Mouse (Mus musculus) lung, postnatal 4 days (tissue): ENCODE data around the gene Pdzk1.

Experiments
- DNase-seq, 2 experiments: peaks; one replicate each; pipeline ENCODE4 v3.0.0; 2021

Pdzk1 gene

DNA sequence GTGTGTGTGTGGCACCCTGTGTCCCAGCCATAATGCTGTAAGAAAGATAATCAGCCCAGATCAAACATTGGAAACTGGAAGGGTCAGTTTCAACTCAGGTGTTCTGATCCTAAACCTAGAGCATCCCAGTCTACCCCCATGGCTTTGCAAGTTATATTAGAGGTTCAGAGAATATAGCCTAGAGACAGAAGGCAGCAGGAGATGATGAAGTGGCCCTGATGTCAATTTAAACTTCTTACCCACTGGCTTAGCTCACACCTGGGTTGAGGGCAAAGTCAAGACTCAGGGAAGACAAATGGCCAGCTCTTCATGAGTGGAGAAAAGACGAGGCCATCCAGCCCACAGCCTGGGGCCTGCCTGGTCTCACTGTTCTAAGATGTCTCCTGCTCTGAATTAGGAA lies at the start of gene Pdzk1, which contains the start of gene Cd160:
Pdzk1 (plus strand) TSS at position 301 of the 400 bp plus-strand sequence.
Cd160 (minus strand) TSS at position 368 of the 400 bp plus-strand sequence.
- no peak for DNase-seq

DNA sequence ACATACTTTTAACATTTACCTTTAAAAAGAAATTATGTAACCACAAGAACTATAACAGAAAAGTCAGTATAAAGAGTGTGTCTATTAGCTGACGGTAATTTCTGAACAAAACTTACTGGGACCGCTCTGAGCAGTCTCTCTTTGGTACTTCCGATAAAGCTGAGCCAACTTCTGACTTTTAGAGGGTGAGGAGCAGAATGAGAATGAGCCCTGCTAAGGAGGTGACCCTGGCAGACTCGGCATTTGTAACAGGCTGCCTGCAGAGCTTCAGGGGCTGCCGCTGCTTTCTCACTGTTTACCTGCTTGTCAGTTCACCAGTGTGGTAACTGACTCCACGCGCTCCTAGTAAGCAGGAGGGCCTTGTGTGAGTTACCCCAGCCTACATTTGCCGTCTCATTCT lies 46.8 kb upstream of the Pdzk1 start:
- no peak for DNase-seq

DNA sequence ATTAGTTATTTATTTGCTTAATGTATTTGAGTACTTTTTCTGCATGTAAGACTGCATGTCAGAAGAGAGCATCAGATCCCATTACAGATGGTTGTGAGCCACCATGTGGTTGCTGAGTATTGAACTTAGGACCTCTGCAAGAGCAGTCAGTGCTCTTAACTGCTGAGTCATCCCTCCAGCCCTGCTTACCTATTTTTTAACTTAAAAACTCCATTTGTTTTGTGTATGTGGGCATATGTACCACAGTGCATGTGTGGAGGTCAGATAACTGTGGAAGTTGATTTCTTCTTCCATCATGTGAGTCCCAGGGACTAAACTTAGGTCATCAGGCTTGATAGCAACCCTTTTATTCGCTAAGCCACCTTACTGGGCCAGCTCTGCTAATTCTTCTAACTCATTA lies 41.3 kb upstream of the Pdzk1 start:
- no peak for DNase-seq

DNA sequence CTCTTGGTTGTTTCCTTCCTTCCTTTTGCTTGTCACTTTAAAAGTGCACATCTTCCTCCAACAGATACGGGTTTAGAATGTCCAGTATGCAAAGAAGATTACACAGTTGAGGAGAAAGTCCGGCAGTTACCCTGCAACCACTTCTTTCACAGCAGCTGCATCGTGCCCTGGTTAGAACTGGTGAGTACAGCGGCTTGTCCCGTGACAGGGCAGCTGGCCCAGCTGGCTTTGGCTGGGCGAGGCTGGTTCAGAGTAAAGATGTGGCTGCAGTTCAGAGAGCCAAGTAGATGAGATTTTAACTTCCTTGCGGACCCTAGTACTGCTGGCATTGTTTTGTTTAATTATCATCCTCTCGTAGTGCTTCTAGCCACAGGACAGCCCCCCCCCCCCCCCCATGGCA lies 40.6 kb upstream of the Pdzk1 start:
- no peak for DNase-seq

DNA sequence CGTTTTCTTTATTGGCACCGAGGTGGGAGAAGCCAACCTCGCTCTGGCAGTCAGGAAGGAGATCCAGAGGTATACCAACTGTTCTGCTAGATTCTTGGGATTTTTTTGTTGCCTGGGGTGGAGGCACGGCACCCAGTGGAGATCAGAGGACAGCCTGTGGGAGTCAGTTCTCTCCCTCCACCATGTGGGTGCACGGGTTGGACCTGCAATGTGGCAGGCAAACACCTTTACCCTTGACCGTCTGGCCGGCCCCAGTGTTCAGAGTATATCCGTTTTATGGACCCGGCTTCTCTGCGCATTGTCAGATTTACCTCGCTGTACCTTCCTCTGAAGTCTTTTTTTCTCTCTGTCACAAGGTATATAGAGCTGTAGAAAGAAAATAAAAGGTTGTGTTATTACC lies 28.8 kb upstream of the Pdzk1 start:
- no peak for DNase-seq

DNA sequence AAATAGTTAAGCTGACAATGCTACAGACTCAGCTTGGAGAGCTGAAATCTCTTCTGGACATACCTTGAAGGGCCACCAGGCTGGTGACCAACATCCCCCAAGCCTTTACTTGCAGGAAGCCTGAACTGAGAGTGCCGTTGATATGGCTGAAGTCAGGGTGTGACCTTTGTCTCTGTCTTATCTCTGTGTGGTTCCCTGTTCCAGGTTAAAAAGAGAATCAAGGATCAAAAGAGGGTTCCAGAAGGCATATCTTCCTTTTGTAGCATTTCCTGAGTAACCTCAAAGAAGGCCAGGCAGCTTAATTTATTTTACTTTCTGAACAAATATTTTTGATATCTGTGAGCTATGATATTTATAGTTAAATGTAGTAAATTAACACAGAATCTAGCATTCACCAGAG lies 26.9 kb upstream of the Pdzk1 start:
- DNase-seq, result no peak

DNA sequence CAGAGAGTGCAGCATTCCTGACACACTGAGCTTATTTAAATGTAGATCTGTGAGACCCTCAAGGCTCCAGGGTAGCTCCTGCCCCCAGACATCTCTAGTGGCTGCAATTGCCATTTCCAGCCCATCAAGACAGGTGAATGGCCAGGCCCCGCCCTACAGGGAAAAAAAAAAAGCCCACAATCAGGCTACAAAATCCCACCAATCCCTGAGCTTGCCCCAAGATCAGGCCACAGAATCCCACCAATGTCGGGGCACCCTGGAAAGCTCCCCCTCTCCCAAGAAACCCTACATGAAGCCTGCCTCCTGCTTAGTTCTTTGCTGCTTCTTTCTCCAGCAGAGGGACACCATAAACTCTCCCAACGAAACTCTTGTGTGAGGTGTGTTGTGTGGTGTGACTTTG lies 20.9 kb upstream of the Pdzk1 start:
- DNase-seq, result no peak

DNA sequence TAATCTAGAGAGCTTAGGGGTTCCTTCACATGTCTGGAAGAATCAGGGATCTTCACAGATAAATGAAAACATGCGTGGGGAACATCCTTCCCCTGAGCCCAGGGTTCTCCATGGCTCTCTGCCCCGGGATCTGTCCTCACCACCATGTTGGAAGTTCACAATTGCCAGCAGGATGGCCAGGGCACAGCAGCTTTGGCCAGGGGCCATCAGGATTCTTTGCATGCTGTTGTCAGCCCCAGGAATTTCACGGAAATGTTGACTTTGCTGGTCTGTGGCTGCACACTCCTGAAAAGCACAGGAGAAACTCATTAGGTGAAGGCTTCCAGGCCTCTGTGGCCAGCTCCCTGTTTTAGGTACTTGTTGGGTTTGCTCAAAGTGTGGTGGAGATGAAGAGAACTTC lies 20.4 kb upstream of the Pdzk1 start:
- DNase-seq, result peak in 1 of 2 experiments; percentile 35

DNA sequence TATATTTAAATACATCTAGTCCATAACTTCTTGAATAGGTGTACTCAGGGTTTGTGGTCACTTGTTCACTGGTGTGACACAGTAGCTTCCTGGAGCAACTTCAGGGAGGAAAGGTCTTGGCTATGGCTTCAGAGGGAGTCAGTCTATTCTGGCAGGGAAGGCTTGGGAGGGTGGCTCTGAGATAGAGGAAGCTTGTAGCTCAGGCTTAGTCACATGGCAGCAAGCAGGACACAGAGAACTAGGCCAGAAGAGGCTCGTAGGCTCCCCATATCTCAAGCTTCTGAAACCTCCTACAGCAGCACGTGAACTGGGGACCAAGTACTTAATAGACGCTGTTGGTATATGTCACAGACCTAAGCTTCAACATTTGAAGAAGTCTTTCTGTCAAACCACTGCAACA lies 17.9 kb upstream of the Pdzk1 start:
- DNase-seq, result no peak

DNA sequence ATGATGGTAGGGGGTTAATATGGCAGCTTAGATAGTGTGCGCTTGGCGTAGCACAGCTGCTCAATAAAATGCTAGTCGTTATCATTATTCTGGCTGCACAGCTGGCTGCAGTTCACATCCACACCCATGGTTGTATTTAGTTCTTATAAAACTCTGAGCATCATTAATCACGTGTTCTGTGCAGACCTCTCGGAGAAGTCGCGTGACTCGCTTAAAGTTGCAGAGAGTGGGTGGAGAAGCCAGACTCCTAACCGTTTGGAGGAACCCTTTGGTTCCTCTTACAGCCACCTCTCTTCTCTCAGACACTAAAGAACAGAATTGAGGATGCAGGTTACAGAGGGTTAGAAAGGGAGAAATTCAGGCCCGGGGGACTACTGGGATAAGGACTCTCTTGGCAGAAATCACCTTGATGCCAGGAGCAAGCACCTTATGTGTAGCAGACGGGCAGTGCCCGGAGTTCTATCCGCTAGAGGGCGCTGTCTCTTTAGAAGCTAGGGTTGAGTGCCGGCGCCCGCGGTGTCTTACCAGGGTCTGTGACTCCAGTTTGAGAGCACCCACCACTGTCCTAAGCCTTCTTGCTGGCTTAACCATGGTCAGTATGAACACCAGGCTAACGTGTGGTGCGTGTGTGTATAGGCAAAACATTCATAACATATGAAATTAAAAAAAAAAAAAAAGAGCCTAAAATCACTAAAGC lies 16.5 kb upstream of the Pdzk1 start:
- DNase-seq, result peak; percentile 70 to 86

DNA sequence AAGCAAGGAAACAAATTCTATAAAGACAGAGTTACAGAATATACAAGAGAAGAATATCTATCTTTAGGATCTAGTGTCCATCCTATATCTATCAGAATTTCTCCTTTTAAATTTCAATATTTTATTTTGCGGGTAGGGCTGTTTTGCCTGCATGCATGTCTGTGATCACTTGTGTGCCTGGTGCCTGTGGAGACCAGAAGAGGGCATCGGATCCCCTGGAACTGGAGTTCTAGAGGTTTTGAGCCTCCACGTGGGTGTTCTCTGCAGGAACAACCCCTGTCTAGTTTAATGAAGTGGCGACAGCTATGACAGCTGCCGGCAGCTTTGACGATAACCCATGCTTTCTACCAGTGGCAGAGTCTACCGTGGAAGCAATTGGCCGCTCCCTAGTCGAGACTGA lies 16.0 kb upstream of the Pdzk1 start:
- peak; percentile 63 to 80 for DNase-seq

DNA sequence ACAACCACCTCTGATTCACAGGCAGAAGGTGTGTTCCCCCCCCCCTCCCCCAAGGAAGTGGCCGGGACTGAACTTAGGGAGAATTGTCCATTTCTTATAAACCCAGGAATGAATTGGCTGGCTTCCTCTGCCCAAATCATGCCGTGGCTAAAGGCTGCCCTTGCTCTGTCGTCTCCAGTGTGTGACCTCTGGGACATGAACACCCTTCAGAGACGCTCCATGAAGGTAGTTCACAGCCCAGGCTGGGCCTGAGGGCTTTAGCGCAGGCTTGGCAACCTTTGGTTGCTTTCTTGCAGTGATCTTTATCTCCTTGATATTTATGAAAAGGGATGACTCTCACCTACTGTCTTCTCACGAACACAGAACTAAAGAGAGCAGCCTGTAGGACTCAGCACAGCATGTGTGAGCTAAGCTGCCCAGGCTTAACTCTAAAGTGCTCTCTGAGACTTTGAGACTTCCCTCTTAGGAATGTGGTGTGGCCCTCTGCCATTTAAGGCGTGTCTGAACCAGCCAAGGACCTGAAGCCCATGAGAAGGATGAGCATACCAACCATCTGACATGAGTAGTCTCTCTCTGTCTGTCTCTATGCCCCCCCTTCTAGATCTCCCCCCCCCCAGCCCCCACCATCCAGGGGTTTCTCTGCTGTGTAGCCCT lies 15.4 kb upstream of the Pdzk1 start:
- DNase-seq, result peak; percentile 36 to 43

DNA sequence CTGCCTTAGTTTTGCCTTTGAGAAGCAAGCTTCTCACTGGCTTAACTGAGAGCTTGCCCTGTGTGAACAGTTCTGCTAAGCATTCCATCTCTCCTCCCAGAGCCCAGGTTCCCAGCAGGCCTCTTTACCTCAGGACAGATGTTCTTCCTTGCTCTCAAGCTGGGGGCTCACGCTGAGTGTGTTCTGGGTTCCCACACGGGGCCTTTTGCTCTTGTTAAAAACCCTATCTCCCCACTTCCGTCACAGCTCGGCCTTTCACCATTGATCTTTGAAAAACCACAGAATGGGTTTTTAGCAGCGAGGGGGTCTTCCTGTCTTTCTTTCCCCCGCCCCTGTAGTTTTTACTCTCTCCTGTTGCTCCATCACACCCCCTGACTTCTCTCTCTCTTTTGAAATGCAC lies 14.7 kb upstream of the Pdzk1 start:
- DNase-seq, result no peak

DNA sequence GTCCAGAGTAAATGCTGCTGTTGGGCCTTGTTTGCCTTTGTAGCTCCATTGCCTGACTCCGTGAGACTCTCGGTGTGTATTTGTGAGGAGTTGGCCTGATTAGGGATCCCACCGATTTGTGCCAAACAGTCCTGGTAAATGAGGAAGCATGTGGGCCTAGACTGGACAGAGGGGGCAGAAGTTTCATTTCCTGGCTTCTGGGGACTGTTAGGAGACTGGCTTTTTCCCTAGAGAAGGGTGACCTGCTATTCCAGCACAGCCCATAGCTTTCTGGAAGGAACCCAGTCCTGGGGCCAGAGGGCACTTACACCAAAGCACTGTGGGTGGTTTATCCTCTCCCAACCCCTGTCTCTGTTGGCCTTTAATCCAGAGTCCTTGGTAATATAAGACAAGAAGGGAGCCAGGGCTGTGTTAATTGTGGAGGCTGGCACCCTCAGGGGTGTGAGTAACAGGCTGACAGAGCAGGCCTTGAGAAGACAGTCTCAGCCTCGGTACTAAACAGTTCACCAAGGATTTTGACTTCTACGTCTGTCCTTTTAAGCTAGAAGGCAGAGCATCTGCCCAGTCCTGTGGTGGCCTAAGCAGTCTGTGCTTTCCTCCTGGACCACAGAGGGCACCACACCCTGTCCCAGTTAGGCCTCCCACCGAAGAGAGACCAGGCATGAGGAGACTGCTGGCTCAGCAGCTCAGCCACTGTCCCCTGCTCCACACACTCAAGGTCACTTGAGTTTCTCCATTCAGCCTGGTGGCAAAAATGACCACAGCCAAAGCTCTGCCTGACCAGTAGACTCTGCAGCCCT lies 8.8 kb upstream of the Pdzk1 start:
- peak in 1 of 2 experiments; percentile 17 for DNase-seq

DNA sequence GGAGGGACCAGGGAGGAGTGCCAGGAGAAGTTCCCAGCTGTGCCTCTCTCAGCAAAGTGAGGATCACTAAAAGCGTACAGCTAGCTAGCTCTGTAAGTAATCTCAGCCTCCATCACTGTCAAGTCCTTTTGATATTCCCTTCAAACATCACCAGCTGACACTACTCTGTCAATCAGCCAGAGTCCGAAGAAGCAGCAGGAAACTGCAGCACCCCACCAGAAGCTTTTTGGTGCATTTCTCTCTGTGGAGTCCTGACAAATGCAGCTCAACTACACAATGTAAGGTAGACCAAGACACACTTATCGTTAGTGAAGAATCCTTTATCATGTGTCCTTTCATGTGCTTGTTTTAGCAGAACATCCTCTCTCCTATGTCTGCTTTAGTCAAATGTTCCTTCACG lies 7.5 kb upstream of the Pdzk1 start:
- peak in 1 of 2 experiments; percentile 2 for DNase-seq

DNA sequence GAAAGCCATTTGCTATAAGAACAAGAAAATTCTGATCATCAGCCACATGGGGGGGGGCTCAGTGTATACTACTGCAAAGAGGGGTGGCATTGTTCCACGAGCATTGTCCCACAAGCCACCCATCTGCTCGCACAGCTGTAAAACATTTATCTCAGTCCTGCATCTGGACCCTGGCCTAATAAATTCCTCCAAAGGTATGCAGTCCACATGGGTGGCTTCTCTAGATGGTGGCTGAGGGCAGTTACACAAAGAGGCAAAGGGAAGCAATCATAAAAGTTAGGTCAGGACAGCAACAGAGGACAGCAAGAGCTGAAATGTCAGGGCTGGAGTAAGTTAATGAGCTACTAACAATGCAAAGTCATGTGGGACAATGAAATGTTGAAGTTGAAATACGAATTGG lies 5.4 kb upstream of the Pdzk1 start:
- DNase-seq, result peak in 1 of 2 experiments; percentile 18

DNA sequence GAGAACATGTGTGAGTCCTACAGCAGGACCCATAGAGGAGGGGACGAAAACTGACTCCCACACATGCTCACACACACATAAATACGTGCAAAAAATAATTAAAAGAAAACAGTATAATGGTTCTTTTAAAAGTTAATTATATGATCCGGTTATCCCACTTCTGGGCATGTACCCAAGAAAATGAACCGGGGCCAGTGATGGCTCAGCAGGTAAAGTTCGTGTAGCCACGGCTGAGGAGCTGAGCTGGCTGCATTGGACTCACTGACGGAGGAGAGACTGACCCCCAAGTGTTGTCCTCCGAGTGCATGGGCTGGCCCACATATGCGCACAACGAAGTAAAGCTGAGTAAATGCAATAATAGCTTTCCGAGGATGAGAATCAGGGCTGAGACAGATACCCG lies 4.5 kb upstream of the Pdzk1 start:
- peak in 1 of 2 experiments; percentile 14 for DNase-seq

DNA sequence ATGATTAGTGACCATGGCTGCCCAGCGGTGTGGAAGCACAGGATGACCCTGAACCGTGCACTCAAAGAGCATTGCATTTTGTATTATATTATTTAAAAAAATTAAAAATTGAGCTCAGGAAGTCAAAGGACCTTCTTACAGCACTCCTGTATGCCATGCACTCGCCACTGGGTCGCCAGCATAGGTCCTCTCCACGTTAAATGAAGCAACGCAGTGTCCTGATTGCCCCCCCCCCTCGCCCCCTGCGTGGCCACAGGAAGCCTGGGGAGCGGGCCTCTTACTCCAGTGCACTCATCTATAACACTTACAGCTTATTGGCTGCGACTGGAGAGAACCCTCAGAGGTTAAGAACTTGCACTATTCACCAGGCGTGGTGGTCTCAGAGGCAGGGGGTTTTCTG lies 3.8 kb upstream of the Pdzk1 start:
- peak in 1 of 2 experiments; percentile 5 for DNase-seq

DNA sequence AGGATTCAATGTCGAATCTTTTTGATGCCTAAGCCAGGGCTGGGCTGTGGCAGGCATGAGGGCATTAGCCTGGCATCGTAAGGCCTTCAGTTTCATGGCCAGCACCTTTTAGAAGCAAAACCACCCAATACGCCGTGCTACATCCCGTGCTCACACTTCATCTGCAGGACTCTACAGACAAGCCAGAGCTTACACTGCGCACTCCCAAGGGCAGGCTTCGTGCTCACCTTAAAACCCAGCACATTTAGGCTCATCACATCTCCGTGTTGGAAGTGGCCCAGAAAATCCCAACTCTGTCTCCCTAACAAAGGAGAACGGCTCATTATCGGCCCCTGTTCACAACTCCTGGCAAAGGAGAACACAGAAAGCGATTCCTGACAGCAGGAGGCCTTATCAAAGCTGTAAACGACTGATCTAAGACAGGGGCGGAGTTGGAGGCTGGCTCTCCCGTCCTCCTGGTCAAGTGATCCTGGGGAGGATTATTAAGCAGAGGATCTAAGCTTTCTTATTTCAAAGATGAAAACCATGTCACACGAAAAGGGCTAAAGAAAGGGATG lies 698 bp upstream of the Pdzk1 start:
- DNase-seq, result peak in 1 of 2 experiments; percentile 7

DNA sequence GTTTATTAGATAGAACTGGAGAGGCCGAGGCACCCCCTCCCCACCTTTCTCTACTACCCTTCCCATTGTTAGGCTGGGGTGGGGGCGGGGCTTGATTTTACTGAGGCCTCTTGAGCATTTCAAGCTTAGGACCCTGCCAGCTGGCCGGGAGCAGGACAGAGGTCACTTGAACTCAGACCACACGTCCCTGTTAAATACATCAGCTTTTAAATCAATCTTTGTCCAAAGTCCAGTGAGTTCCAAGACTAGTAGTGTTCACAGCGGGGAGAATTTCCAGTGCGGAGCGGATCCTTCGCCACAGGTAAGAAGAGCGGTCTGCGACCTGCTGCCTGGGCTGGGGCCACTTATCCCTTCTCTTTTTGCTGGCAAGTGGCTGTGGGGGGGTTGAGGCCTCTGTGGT lies 772 bp downstream of the Pdzk1 start:
- DNase-seq, result no peak

DNA sequence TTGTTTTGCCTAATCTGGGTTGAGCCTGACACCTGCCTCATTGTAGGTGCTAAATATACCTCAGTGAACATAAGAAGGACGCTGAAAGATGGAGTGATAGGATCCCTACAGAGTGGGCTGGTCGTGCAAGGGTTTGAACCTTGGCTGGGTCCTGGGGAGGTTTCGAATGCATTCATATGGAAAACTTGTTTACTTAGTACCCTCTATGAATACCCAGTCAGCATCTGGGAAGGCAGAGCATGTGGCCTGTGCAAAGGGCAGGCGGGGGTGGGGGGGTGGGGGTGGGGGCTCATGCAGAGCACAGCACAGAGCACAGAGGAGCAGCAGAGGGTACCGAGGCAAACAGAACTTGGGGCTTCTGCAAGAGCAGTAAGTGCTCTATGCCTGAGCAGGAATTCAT lies 3.8 kb downstream of the Pdzk1 start:
- no peak for DNase-seq

DNA sequence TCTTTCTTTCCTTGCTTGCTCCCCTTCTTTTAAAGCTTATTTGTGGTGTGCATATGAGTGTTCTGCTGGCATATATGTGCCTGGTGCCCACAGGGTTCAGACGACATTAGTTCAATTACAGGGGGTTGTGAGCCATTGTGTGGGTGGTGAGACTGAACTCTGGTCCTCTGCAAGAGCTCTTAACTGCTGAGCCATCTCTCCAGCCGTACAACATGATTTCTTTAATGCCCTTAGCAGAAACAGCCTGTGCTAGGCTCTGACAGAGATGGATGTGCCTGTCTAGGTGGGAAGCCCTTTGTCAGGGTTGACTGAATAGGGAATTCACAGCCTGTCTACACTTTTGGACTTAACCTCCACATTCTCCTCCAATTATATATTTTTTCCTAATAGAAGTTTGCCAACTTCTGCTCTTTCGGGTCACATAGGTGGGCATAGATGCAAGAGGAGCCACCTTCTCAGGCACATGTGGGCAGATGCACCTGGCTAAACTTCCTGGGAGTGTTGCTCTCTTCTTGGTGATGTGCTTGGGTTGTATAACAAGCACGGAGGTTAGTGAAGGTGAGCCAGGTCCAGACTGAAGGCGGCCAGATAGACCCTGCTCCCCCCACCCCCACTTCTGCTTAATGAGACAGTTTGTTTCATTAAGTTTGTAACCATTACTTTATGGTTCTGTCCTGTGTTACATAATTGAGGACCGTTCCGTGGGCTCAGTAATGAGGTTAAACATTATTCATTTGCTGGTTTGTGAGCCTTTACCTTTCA lies 5.7 kb downstream of the Pdzk1 start:
- DNase-seq, result no peak

DNA sequence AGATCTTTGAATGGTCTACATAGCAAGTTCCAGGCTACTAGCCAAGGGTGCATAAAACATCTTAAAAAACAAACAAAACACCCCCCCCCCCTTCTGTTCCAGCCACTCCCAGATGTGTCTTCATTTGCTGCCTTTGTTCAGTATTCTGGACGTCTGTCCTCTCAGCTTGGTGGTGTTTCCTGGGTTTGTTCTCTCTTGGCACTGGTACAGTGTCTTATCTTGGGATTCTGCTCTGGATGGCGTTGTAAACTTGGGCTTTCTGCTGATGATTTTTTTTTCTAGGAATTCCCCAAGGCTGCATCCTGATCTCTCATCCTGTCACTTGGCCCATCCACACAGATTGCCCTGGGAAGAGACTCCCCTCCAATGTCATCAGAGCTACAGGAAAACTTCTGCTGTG lies 7.3 kb downstream of the Pdzk1 start:
- DNase-seq, result no peak
